ENCODE assay signal across 21 mouse cellular contexts in the genomic region with DNA sequence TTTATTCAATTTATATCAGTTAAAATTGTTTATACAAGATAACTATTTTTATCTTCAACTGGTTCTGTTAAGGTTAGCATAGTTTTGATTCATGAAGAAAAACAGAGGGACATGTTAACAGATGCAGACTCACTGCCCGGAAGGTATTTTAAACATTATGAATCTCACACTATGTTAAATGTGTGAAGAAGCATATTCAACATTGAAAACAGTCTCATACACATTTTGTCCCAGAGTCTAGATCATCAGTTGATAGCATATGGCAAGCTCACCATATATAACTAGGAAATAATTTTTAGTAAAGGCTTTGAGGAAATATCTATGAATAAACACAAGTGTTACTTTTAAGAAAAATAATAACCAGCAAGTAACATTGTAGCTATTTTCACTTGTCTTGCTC.
DNase-seq lines count a peak whose midpoint lies in the region; ATAC-seq and TF ChIP-seq lines count a peak whose summit lies in the region.
"Had no signal": no experiment of that assay in that cellular context is flagged by ENCODE, and none has a peak within 500 bp of the region (broad histone marks: within the 10 kb centered on the region; RNA-seq: fewer than 3 reads in every experiment).

No protein-coding gene starts in this region.

- no peak overlapping the region for H3K27ac ChIP-seq in layer of hippocampus, adult 2 months

- peak; percentile 90 for ATAC-seq in frontal cortex, adult (ENCODE audit: low TSS enrichment)
- ATAC-seq: activated CD4-positive, CD25-positive, alpha-beta regulatory T cell, adult 4 months; CD4-positive, CD25-positive, alpha-beta regulatory T cell, adult 4 months; Patski had no signal

- no peak overlapping the region for H3K4me3 ChIP-seq in layer of hippocampus, adult 2 months

- intact Hi-C loops in heart, postnatal 25 days (cut with DNase I) = no loop called here

- no peak for TF ChIP-seq CTCF in layer of hippocampus, adult 2 months (conservative IDR thresholded peaks at IDR 0.05)

- DNase-seq in frontal cortex, postnatal 14 days (ENCODE audit: low spot score in 2 of 2) = no peak
- DNase-seq in frontal cortex, adult 2 months (ENCODE audit: extremely low spot score in 1 of 2, low spot score in 1 of 2) = peak; percentile 4 to 13
- DNase-seq in frontal cortex, postnatal 10 days (ENCODE audit: low spot score in 2 of 2) = no peak
- peak; percentile 30 for DNase-seq in brain, adult 2 months (ENCODE audit: low read depth, low spot score)
- peak; percentile 22 for DNase-seq in telencephalon, adult 2 months (ENCODE audit: low read depth, low spot score)
- DNase-seq in layer of hippocampus, adult 2 months (ENCODE audit: low spot score in 2 of 2) = no peak
- DNase-seq in heart, postnatal 25 days (ENCODE audit: low spot score) = no peak
- DNase-seq: adrenal gland, adult 2 months; adrenal gland, adult 8-10 months; adrenal gland, postnatal 10 days; adrenal gland, postnatal 14 days; adrenal gland, postnatal 25 days; adrenal gland, postnatal 36 days; B cell, adult 2 months; cerebellum, adult 11 months; cerebellum, adult 11-12 months; cerebellum, adult 18-20 months had no signal

Comparison
In these comparisons a context has a peak if more than half of its experiments do, and no peak if none do; other contexts are left out.
1. DNase-seq: peak in frontal cortex, adult 2 months (2 of 2), brain, adult 2 months (single experiment) and telencephalon, adult 2 months (single experiment); none in frontal cortex, postnatal 14 days (0 of 2), frontal cortex, postnatal 10 days (0 of 2), layer of hippocampus, adult 2 months (0 of 2) and heart, postnatal 25 days (single experiment).